Mouse (Mus musculus) cerebellum, adult 8-10 months (tissue): ENCODE data around the gene Hk2.
"Not testable (repeated sequence)": the region's sequence is repeated elsewhere in the genome, so short reads cannot be mapped to it uniquely, and the experiment has no call there.

Experiments
- DNase-seq: peaks from one replicate; pipeline ENCODE4 v3.0.0; 2022

The Hk2 gene

GRCm38 (mm10) chr6:82737634-82738540 lies 36.4 kb downstream of the Hk2 start:
- DNase-seq = no peak

- DNase-seq = no peak
These were observed 37.3 kb downstream of the Hk2 start for GRCm38 (mm10) chr6:82736626-82737600.

GRCm38 (mm10) chr6:82735347-82735746 lies 38.9 kb downstream of the Hk2 start:
- DNase-seq = no peak

- no peak for DNase-seq
These were observed 45.6 kb downstream of the Hk2 start for GRCm38 (mm10) chr6:82728635-82729034.

- no peak for DNase-seq
These were observed 47.0 kb downstream of the Hk2 start for GRCm38 (mm10) chr6:82727206-82727605.

GRCm38 (mm10) chr6:82723321-82723720 lies 50.9 kb downstream of the Hk2 start:
- no peak for DNase-seq

- no peak for DNase-seq
These were observed 58.1 kb downstream of the Hk2 start for GRCm38 (mm10) chr6:82716126-82716525.

- no peak for DNase-seq
These were observed 58.6 kb downstream of the Hk2 start for GRCm38 (mm10) chr6:82715653-82716052.

GRCm38 (mm10) chr6:82715253-82715652 lies 59.0 kb downstream of the Hk2 start:
- no peak for DNase-seq

- no peak for DNase-seq
These were observed 59.4 kb downstream of the Hk2 start for GRCm38 (mm10) chr6:82714841-82715240.

GRCm38 (mm10) chr6:82714243-82714642 lies 60.0 kb downstream of the Hk2 start:
- DNase-seq = peak; percentile 51

- DNase-seq = no peak
These were observed 66.5 kb downstream of the Hk2 start for GRCm38 (mm10) chr6:82707742-82708141.

- no peak for DNase-seq
These were observed 67.0 kb downstream of the Hk2 start for GRCm38 (mm10) chr6:82707241-82707640.

- no peak for DNase-seq
These were observed 69.0 kb downstream of the Hk2 start, which contains the start of gene Pole4 for GRCm38 (mm10) chr6:82705221-82705620. Gene Pole4, minus strand, starts transcription at chr6:82705365.

GRCm38 (mm10) chr6:82703710-82704109 lies 70.5 kb downstream of the Hk2 start:
- DNase-seq = no peak

- DNase-seq = peak; percentile 81
These were observed 71.6 kb downstream of the Hk2 start for GRCm38 (mm10) chr6:82702593-82703017.

GRCm38 (mm10) chr6:82701296-82701695 lies 73.0 kb downstream of the Hk2 start:
- DNase-seq = no peak

- DNase-seq = no peak
These were observed 74.4 kb downstream of the Hk2 start for GRCm38 (mm10) chr6:82699831-82700230.

GRCm38 (mm10) chr6:82696736-82697135 lies 77.5 kb downstream of the Hk2 start:
- DNase-seq = no peak

- DNase-seq = no peak
These were observed 79.6 kb downstream of the Hk2 start for GRCm38 (mm10) chr6:82694668-82695067.

GRCm38 (mm10) chr6:82689474-82689873 lies 84.8 kb downstream of the Hk2 start:
- DNase-seq = no peak

- DNase-seq = not testable (repeated sequence)
These were observed 85.7 kb downstream of the Hk2 start for GRCm38 (mm10) chr6:82688586-82688985.

- no peak for DNase-seq
These were observed 90.1 kb downstream of the Hk2 start for GRCm38 (mm10) chr6:82684136-82684535.
